Mouse (Mus musculus): ENCODE data around the gene T2.

DNA sequence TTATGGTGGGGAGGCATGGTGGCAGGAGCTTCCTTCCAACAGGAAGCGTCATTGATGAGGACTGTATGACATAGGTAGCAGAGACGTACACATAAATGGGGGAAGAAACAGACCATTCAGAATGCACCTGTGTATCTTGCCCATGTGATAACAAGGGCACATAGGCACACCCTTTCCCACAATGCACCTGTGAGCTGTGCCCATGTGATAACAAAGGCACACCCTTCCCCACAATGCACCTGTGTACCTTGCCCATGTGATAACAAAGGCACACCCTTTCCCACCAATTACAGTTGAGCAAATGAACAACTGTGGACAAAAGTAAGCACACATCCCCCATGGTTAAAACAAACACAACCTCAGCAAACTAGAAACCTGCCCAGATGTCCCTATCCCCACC lies 54.5 kb downstream of the T2 start:
- TF ChIP-seq POLR2A (IDR thresholded peaks at IDR 0.05; ENCODE audit: borderline replicate concordance, low read depth, low read length) (no peak), CTCF (IDR thresholded peaks at IDR 0.05; ENCODE audit: low read depth, low read length) (no peak)
